Comparison of ENCODE assay signal across 7 mouse cellular contexts in genomic region chr7:45062239-45062835, GRCm38 (mm10). TPM values are rescaled to one million over a fixed set of nuclear protein-coding genes. Genes with fewer than 3 reads are reported as not detected.
DNase-seq lines count a peak whose midpoint lies in the region; ATAC-seq lines count a peak whose summit lies in the region.

Nosip (plus strand) TSS chr7:45062429.
Prrg2 (minus strand) TSS chr7:45062677.

- no peaks in the 10 kb centered on the region for H3K27me3 ChIP-seq in embryonic facial prominence, embryonic 12.5 days
- no peaks in the 10 kb centered on the region for H3K27me3 ChIP-seq in limb, embryonic 11.5 days (ENCODE audit: control insufficient read depth, insufficient read depth, low read length)
- no peaks in the 10 kb centered on the region for H3K27me3 ChIP-seq in midbrain, embryonic 14.5 days (ENCODE audit: control insufficient read depth, insufficient read depth, low read length)

- under 1% methylated on average over 31 of the region's 31 CpGs for WGBS in embryonic facial prominence, embryonic 12.5 days
- WGBS in limb, embryonic 11.5 days = under 1% methylated on average over 31 of the region's 31 CpGs
- under 1% methylated on average over 31 of the region's 31 CpGs for WGBS in midbrain, embryonic 14.5 days

- H3K4me3 ChIP-seq in embryonic facial prominence, embryonic 12.5 days = peak within 1 kb of the TSS; percentile 60
- H3K4me3 ChIP-seq in limb, embryonic 11.5 days (ENCODE audit: low read depth, low read length) = peak within 1 kb of the TSS; percentile 56
- peak within 1 kb of the TSS; percentile 54 for H3K4me3 ChIP-seq in midbrain, embryonic 14.5 days (replicated peaks; ENCODE audit: low read depth, low read length)

- H3K9me3 ChIP-seq in embryonic facial prominence, embryonic 12.5 days = no peaks in the 10 kb centered on the region
- H3K9me3 ChIP-seq in limb, embryonic 11.5 days (ENCODE audit: control insufficient read depth, low read length) = no peaks in the 10 kb centered on the region
- no peaks in the 10 kb centered on the region for H3K9me3 ChIP-seq in midbrain, embryonic 14.5 days (ENCODE audit: control insufficient read depth, low read length)

- H3K9ac ChIP-seq in embryonic facial prominence, embryonic 12.5 days = peak within 1 kb of the TSS; percentile 58
- peak within 1 kb of the TSS; percentile 64 for H3K9ac ChIP-seq in limb, embryonic 11.5 days (ENCODE audit: low read length)
- peak within 1 kb of the TSS; percentile 49 for H3K9ac ChIP-seq in midbrain, embryonic 14.5 days (replicated peaks; ENCODE audit: low read length)

- H3K27ac ChIP-seq in embryonic facial prominence, embryonic 12.5 days = peak within 1 kb of the TSS; percentile 90
- peak within 1 kb of the TSS; percentile 60; the same call in 1 of the 2 replicates for H3K27ac ChIP-seq in limb, embryonic 11.5 days (replicated peaks; ENCODE audit: low read depth, low read length)
- H3K27ac ChIP-seq in midbrain, embryonic 14.5 days (replicated peaks; ENCODE audit: low read depth, low read length) = peak within 1 kb of the TSS; percentile 86

- DNase-seq in adrenal gland, postnatal 25 days = peak; percentile 88
- DNase-seq in heart, adult 11 months = peak; percentile 99
- DNase-seq in kidney, adult 18-20 months = peak; percentile 97
- peak; percentile 98 for DNase-seq in limb, embryonic 11.5 days (ENCODE audit: low spot score)
- peak; percentile 98 for DNase-seq in midbrain, embryonic 14.5 days
- DNase-seq in spleen, adult 18-20 months = peak; percentile 85 to 91

- no peaks in the 10 kb centered on the region for H3K36me3 ChIP-seq in embryonic facial prominence, embryonic 12.5 days
- H3K36me3 ChIP-seq in limb, embryonic 11.5 days (ENCODE audit: control insufficient read depth, insufficient read depth, low read length) = 0 out of 2 replicates have a peak, but pooled peaks cover 2% of the 10 kb centered on the region
- no peaks in the 10 kb centered on the region for H3K36me3 ChIP-seq in midbrain, embryonic 14.5 days (ENCODE audit: control insufficient read depth, insufficient read depth, low read length)

- peaks cover 21% of the 10 kb centered on the region for H3K4me1 ChIP-seq in embryonic facial prominence, embryonic 12.5 days
- peaks cover 18% of the 10 kb centered on the region; the same call in 1 of the 2 replicates for H3K4me1 ChIP-seq in limb, embryonic 11.5 days (ENCODE audit: control insufficient read depth, insufficient read depth, low read length)
- H3K4me1 ChIP-seq in midbrain, embryonic 14.5 days (ENCODE audit: control insufficient read depth, insufficient read depth, low read length) = peaks cover 25% of the 10 kb centered on the region

- ATAC-seq in embryonic facial prominence, embryonic 12.5 days (ENCODE audit: insufficient number of reproducible peaks, insufficient read depth, low FRiP score, low TSS enrichment) = peak; percentile 80
- ATAC-seq in limb, embryonic 11.5 days (ENCODE audit: insufficient number of reproducible peaks, low FRiP score, low TSS enrichment, low read depth) = peak; percentile 79
- ATAC-seq in midbrain, embryonic 14.5 days (ENCODE audit: low FRiP score, low TSS enrichment) = peak; percentile 87

- peak within 1 kb of the TSS; percentile 67 for H3K4me2 ChIP-seq in embryonic facial prominence, embryonic 12.5 days (replicated peaks)
- H3K4me2 ChIP-seq in limb, embryonic 11.5 days (ENCODE audit: low read depth, severe bottlenecking) = peak within 1 kb of the TSS; percentile 44
- H3K4me2 ChIP-seq in midbrain, embryonic 14.5 days (ENCODE audit: low read length) = peak within 1 kb of the TSS; percentile 54

RNA-seq across cellular contexts. Expression of gene Nosip, which starts in this region (rescaled TPM):
- 46.5 and 67.2 TPM in 2 replicates for total RNA-seq in adrenal gland, postnatal 25 days (2021)
- 63.0 and 64.4 TPM in 2 replicates for polyA plus RNA-seq in embryonic facial prominence, embryonic 12.5 days (2016; fragmentation: Nextera tagmentation; extraction: Ambion mirVana)
- polyA plus RNA-seq in limb, embryonic 11.5 days (2014; fragmentation: Nextera tagmentation; extraction: Ambion mirVana) = 70.2 and 73.9 TPM in 2 replicates
- polyA plus RNA-seq in midbrain, embryonic 14.5 days (2014; fragmentation: Nextera tagmentation; extraction: Ambion mirVana) = 55.3 and 65.9 TPM in 2 replicates

RNA-seq across cellular contexts. Expression of gene Prrg2, which starts in this region (rescaled TPM):
- 19.2 and 21.4 TPM in 2 replicates for total RNA-seq in adrenal gland, postnatal 25 days (2021)
- polyA plus RNA-seq in embryonic facial prominence, embryonic 12.5 days (2016; fragmentation: Nextera tagmentation; extraction: Ambion mirVana) = 23.9 and 25.0 TPM in 2 replicates
- polyA plus RNA-seq in limb, embryonic 11.5 days (2014; fragmentation: Nextera tagmentation; extraction: Ambion mirVana) = 22.1 and 24.6 TPM in 2 replicates
- 10.1 and 12.2 TPM in 2 replicates for polyA plus RNA-seq in midbrain, embryonic 14.5 days (2014; fragmentation: Nextera tagmentation; extraction: Ambion mirVana)

Comparison
In these comparisons a context has a peak if more than half of its experiments do, and no peak if none do; other contexts are left out.
1. Peak in every context shown above with its lines: DNase-seq, ATAC-seq, H3K4me3 ChIP-seq and H3K27ac ChIP-seq.